Mouse (Mus musculus) myocyte (in vitro differentiated cells): ENCODE data around the gene Itpr1.

Experiments used
- SRF ChIP-seq: IDR thresholded peaks from one replicate; pipeline ENCODE4 v1.6.1; 2011; ENCODE audit warnings: low read depth; ENCODE audit not compliant: control insufficient read depth, insufficient read length
- TCF3 ChIP-seq: IDR thresholded peaks from one replicate; pipeline ENCODE4 v1.6.1; 2011; ENCODE audit warnings: low read depth, control low read depth; ENCODE audit not compliant: insufficient read length

- no peak for TF ChIP-seq TCF3
- TF ChIP-seq SRF: no peak
Observed at GRCm38 (mm10) chr6:108233070-108233469, 20.2 kb downstream of the Itpr1 start.
